Mouse (Mus musculus) heart, adult 2 months (tissue): Measurements from ENCODE around the gene Gpr132.

ENCODE experiments used
- CTCF ChIP-seq: fragments of 200-600 bp; IDR thresholded peaks from 2 replicates; pipeline ENCODE4 v1.8.1; 2022; ENCODE audit warnings: antibody characterized with exemption, mild to moderate bottlenecking, moderate library complexity
- EP300 ChIP-seq: fragments of 200-500 bp; IDR thresholded peaks from 2 replicates; pipeline ENCODE4 v1.6.1; 2011; ENCODE audit warnings: low read depth, low read length, control low read depth; ENCODE audit not compliant: insufficient read depth

DNA sequence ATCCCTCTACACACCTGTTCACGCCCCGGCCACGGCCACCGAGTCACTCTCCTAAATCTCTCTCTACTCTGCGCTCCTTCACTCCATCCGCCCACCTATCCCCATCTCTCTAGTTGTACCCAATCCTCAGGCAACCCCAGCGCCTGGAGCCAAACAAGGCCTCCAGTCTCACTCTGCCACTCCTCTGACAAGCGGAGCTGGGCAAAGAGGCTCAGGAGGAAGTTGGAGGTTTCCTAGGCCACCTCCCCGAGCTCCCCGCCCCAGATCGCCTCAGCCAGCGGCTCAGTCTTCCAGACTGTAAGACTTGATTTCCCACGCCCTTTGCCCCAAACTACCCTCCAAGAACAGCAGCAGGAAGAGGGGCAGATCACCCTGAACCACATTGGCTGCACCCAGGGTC, 2.7 kb upstream of the Gpr132 start:
- TF ChIP-seq CTCF = no peak
- TF ChIP-seq EP300 = no peak
